Mouse (Mus musculus) C2C12 (cell line): Measurements from ENCODE around the gene Celf2. TPM values are rescaled to one million over a fixed set of nuclear protein-coding genes. Genes with fewer than 3 reads are reported as not detected.

Source experiments
- H3K27me3 ChIP-seq: one replicate; pipeline ENCODE4 v1.6.1; 2011; ENCODE audit not compliant: control insufficient read depth, insufficient read depth, insufficient read length
- H3K36me3 ChIP-seq: one replicate; pipeline ENCODE4 v1.6.1; 2011; ENCODE audit not compliant: control insufficient read depth, insufficient read depth
- H3K4me3 ChIP-seq: one replicate; pipeline ENCODE4 v1.5.1; 2011; ENCODE audit warnings: mild to moderate bottlenecking, control low read depth; ENCODE audit not compliant: poor library complexity, insufficient read depth, severe bottlenecking
- H3K79me2 ChIP-seq: one replicate; pipeline ENCODE4 v1.6.1; 2011; ENCODE audit not compliant: control insufficient read depth, insufficient read depth
- H3K79me3 ChIP-seq: one replicate; pipeline ENCODE4 v1.6.1; 2011; ENCODE audit warnings: low read depth, control low read depth
- H3ac ChIP-seq: one replicate; pipeline ENCODE3; 2011; ENCODE audit warnings: low read depth; ENCODE audit not compliant: control insufficient read depth, insufficient read length
- CEBPB ChIP-seq: IDR thresholded peaks from one replicate; pipeline ENCODE4 v1.6.1; 2011; ENCODE audit warnings: low read depth, mild to moderate bottlenecking, control low read depth, moderate library complexity
- CTCF ChIP-seq: IDR thresholded peaks from one replicate; pipeline ENCODE4 v1.5.1; 2011; ENCODE audit not compliant: control insufficient read depth, insufficient read depth, insufficient read length
- FOSL1 ChIP-seq: IDR thresholded peaks from one replicate; pipeline ENCODE4 v1.8.0; 2011; ENCODE audit warnings: mild to moderate bottlenecking, low read length; ENCODE audit not compliant: poor library complexity, insufficient read depth, severe bottlenecking
- MAX ChIP-seq: IDR thresholded peaks from one replicate; pipeline ENCODE4 v1.6.1; 2011; ENCODE audit warnings: mild to moderate bottlenecking, control low read depth
- MYOD1 ChIP-seq: IDR thresholded peaks from one replicate; pipeline ENCODE4 v1.6.1; 2011; ENCODE audit warnings: low read depth; ENCODE audit not compliant: control insufficient read depth, insufficient read length
- MYOG ChIP-seq: IDR thresholded peaks from one replicate; pipeline ENCODE4 v1.6.1; 2011; ENCODE audit not compliant: control insufficient read depth, insufficient read length; ENCODE audit errors: extremely low read depth
- USF1 ChIP-seq: IDR thresholded peaks from one replicate; pipeline ENCODE4 v1.6.1; 2011; ENCODE audit warnings: low read depth, mild to moderate bottlenecking, control low read depth, moderate library complexity
- polyA plus RNA-seq: library from polyadenylated mRNA; unstranded; fragments of >200 nt; fragmentation: generic; extraction: Trizol; gene quantifications from one replicate; pipeline ENCODE4 v1.2.1, GENCODE M21; 2012; ENCODE audit warnings: missing spikeins

Celf2 gene
- polyA plus RNA-seq, 1 experiment = 14.3 TPM

DNA sequence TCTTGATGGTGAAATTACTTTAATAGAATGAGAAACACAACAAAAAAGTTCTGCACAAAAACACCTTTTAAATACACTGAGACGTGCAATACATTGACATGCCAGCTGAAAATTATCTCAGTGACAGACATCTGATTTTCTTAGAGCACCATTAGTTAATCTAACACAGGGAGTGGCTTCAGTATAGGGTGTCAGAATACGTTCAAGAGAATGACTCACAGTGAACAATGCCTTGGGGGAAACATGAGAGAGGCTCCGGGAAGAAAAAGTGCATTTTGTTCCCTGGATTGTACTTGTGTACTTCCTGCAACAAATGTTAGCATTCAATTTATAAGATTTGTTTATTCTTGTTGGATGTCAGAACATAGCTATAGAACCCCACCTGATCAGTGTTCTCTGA is 487.2 kb downstream of the Celf2 start:
- no peak for TF ChIP-seq MYOD1
- no peak for TF ChIP-seq USF1
- no peak for TF ChIP-seq CTCF
- TF ChIP-seq MYOG = no peak
- no peak for TF ChIP-seq FOSL1
- TF ChIP-seq CEBPB = no peak
- no peak for TF ChIP-seq MAX
- Histone ChIP-seq H3K79me2 (no peaks in the 10 kb centered on the region), H3K79me3 (no peaks in the 10 kb centered on the region), H3K4me3 (no peak overlapping the region), H3K27me3 (no peaks in the 10 kb centered on the region), H3ac (no peak overlapping the region), H3K36me3 (peaks cover 9% of the 10 kb centered on the region)

DNA sequence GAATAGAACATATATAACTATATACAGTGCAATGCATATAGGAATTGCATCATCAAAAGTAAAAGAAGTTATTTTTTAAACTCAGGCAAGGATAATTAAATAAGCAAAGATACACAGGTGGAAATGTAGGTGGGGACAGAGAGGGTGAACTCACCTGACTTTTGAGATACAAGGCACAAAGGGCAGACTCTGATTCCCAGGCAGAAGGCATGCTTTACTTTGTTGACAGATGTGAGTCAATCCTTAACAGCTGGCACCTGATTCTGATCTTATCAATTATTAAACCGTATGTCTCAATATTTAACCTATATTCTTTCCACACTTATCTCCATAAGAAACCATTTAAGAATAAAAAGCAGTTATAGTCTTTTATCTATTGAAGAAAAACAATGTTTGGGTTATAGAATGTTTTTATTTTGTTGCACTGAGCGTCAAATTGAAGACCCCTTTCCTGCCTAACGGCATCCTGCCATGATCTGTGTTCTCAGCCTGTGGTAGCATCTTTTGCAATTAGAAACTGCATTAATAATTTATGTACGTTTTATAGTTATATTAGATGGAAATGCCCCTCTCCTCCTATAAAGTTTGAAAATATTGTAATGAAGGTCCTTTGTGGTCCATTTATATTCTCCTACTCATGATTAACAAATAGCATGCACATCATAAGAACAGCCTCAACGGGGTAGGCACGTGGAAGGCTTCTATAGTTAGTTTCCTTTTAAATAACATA is 491.8 kb downstream of the Celf2 start:
- Histone ChIP-seq H3K4me3 (no peak overlapping the region), H3K79me3 (no peaks in the 10 kb centered on the region), H3K27me3 (no peaks in the 10 kb centered on the region), H3ac (no peak overlapping the region), H3K36me3 (peaks cover 9% of the 10 kb centered on the region), H3K79me2 (no peaks in the 10 kb centered on the region)
- TF ChIP-seq CEBPB = no peak
- no peak for TF ChIP-seq CTCF
- no peak for TF ChIP-seq FOSL1
- TF ChIP-seq MYOG = no peak
- no peak for TF ChIP-seq MYOD1
- no peak for TF ChIP-seq USF1
- no peak for TF ChIP-seq MAX

GRCm38 (mm10) chr2:7013126-7013525 is 496.2 kb downstream of the Celf2 start:
- H3K4me3 ChIP-seq = no peak overlapping the region
- no peaks in the 10 kb centered on the region for H3K79me3 ChIP-seq
- H3ac ChIP-seq = no peak overlapping the region
- no peaks in the 10 kb centered on the region for H3K27me3 ChIP-seq
- no peaks in the 10 kb centered on the region for H3K36me3 ChIP-seq
- TF ChIP-seq USF1 (no peak), CTCF (no peak), CEBPB (no peak), MYOD1 (no peak), MAX (peak; percentile 70), FOSL1 (peak; percentile 34)
- H3K79me2 ChIP-seq = no peaks in the 10 kb centered on the region

- H3K36me3 ChIP-seq = no peaks in the 10 kb centered on the region
- no peak overlapping the region for H3ac ChIP-seq
- TF ChIP-seq MAX = no peak
- TF ChIP-seq FOSL1 = no peak
- no peak for TF ChIP-seq CTCF
- no peak for TF ChIP-seq MYOG
- TF ChIP-seq MYOD1 = no peak
- TF ChIP-seq USF1 = no peak
- TF ChIP-seq CEBPB = no peak
- no peak overlapping the region for H3K4me3 ChIP-seq
- no peaks in the 10 kb centered on the region for H3K27me3 ChIP-seq
- no peaks in the 10 kb centered on the region for H3K79me3 ChIP-seq
- H3K79me2 ChIP-seq = no peaks in the 10 kb centered on the region
Observed at GRCm38 (mm10) chr2:7006816-7007215, 502.5 kb downstream of the Celf2 start.

DNA sequence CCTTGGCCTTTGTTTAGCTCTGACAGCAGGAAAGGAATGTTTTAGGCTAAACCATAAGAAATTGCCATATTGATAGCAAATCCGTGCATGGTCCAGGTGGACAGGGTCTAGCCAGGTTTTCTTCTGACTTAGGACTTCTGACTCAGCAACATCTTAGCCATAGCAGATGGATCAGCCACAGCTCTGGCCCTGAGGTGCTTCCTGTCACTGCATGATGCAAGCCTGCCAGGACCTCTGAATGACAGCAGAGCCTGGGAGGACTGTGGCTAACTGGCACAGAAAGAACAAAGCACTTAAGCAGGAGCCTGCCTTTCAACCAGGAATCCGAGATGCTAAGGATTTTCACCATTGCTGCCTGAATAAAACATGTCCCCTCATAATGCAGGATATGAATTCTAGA is 507.4 kb downstream of the Celf2 start:
- Histone ChIP-seq H3K79me2 (no peaks in the 10 kb centered on the region), H3K36me3 (no peaks in the 10 kb centered on the region), H3K4me3 (no peak overlapping the region), H3ac (no peak overlapping the region), H3K79me3 (no peaks in the 10 kb centered on the region), H3K27me3 (no peaks in the 10 kb centered on the region)
- TF ChIP-seq MYOG (no peak), CEBPB (no peak), CTCF (no peak), USF1 (no peak), MAX (no peak), MYOD1 (no peak), FOSL1 (no peak)

GRCm38 (mm10) chr2:6991010-6991421 is 518.3 kb downstream of the Celf2 start:
- no peaks in the 10 kb centered on the region for H3K36me3 ChIP-seq
- H3K4me3 ChIP-seq = no peak overlapping the region
- no peaks in the 10 kb centered on the region for H3K27me3 ChIP-seq
- no peaks in the 10 kb centered on the region for H3K79me2 ChIP-seq
- no peak overlapping the region for H3ac ChIP-seq
- no peaks in the 10 kb centered on the region for H3K79me3 ChIP-seq
- TF ChIP-seq CTCF (no peak), FOSL1 (no peak), MYOD1 (no peak), USF1 (no peak), MAX (no peak), CEBPB (no peak), MYOG (no peak)
